In genomic region chrX:9298413-9298864, GRCm38 (mm10) we compare ENCODE assay signal across 19 mouse cellular contexts. TPM values are rescaled to one million over a fixed set of nuclear protein-coding genes. Genes with fewer than 3 reads are reported as not detected.
DNase-seq lines count a peak whose midpoint lies in the region; ATAC-seq and TF ChIP-seq lines count a peak whose summit lies in the region.
"Had no signal": no experiment of that assay in that cellular context is flagged by ENCODE, and none has a peak within 500 bp of the region (broad histone marks: within the 10 kb centered on the region; RNA-seq: fewer than 3 reads in every experiment).

No protein-coding gene starts in this region.

- no peak for DNase-seq in layer of hippocampus, adult 2 months (ENCODE audit: low spot score in 2 of 2)
- no peak for DNase-seq in layer of hippocampus, postnatal 25 days (ENCODE audit: extremely low spot score in 1 of 2, low spot score in 1 of 2)
- peak; percentile 81 for DNase-seq in c-Kit-positive CD71-positive TER-119-positive erythroid progenitor cells, embryonic 14.5 days (ENCODE audit: low spot score)
- DNase-seq in liver, embryonic 14.5 days (ENCODE audit: low read depth in 3 of 3, low spot score in 3 of 3): peak; percentile 75 to 83 (median 75)
- no peak for DNase-seq in lung, postnatal 10 days
- DNase-seq in urinary bladder, postnatal 25 days (ENCODE audit: low spot score): no peak
- DNase-seq in layer of hippocampus, postnatal 10 days (ENCODE audit: low spot score in 2 of 2): no peak
- DNase-seq: cerebellum, adult 9-10 months; kidney, postnatal 14 days; lung, postnatal 36 days had no signal

- H3K9ac ChIP-seq in liver, embryonic 14.5 days (replicated peaks): peak overlapping the region; percentile 47; the same call in 1 of the 2 replicates
- H3K9ac ChIP-seq in stomach, embryonic 15.5 days: no peak overlapping the region
- H3K9ac ChIP-seq: forebrain, embryonic 12.5 days; heart, embryonic 15.5 days; hindbrain, embryonic 15.5 days; limb, embryonic 13.5 days had no signal

- no peaks in the 10 kb centered on the region for H3K36me3 ChIP-seq in liver, embryonic 14.5 days (replicated peaks; ENCODE audit: control insufficient read depth, insufficient read depth, low read depth)
- no peaks in the 10 kb centered on the region for H3K36me3 ChIP-seq in stomach, embryonic 15.5 days
- H3K36me3 ChIP-seq: forebrain, embryonic 12.5 days; heart, embryonic 15.5 days; hindbrain, embryonic 15.5 days; limb, embryonic 13.5 days had no signal

- peak; percentile 99 for ATAC-seq in liver, embryonic 14.5 days (ENCODE audit: insufficient read depth)
- peak; percentile 88; the same call in 1 of the 2 replicates for ATAC-seq in stomach, embryonic 15.5 days (ENCODE audit: insufficient read depth, low FRiP score, low read depth)

- peak overlapping the region; percentile 68 for H3K4me2 ChIP-seq in liver, embryonic 14.5 days (ENCODE audit: low read depth)
- no peak overlapping the region for H3K4me2 ChIP-seq in stomach, embryonic 15.5 days
- H3K4me2 ChIP-seq: forebrain, embryonic 12.5 days; heart, embryonic 15.5 days; hindbrain, embryonic 15.5 days; limb, embryonic 13.5 days had no signal

- peak; percentile 43 for TF ChIP-seq CTCF in layer of hippocampus, adult 2 months (conservative IDR thresholded peaks at IDR 0.05)
- peak; percentile 60 for TF ChIP-seq CTCF in liver, embryonic 14.5 days (IDR thresholded peaks at IDR 0.05; ENCODE audit: low read depth)

- H3K27me3 ChIP-seq in liver, embryonic 14.5 days (ENCODE audit: control insufficient read depth, insufficient read depth, low read length): no peaks in the 10 kb centered on the region
- no peaks in the 10 kb centered on the region for H3K27me3 ChIP-seq in stomach, embryonic 15.5 days (replicated peaks)
- H3K27me3 ChIP-seq: forebrain, embryonic 12.5 days; heart, embryonic 15.5 days; hindbrain, embryonic 15.5 days; limb, embryonic 13.5 days had no signal

- peaks cover 9 to 16% of the 10 kb centered on the region in 2 experiments for H3K4me1 ChIP-seq in liver, embryonic 14.5 days (replicated peaks; ENCODE audit: control insufficient read depth in 2 of 2, insufficient read depth in 2 of 2, low read length in 1 of 2)
- no peaks in the 10 kb centered on the region for H3K4me1 ChIP-seq in stomach, embryonic 15.5 days
- H3K4me1 ChIP-seq: forebrain, embryonic 12.5 days; heart, embryonic 15.5 days; hindbrain, embryonic 15.5 days; limb, embryonic 13.5 days had no signal

- H3K4me3 ChIP-seq in layer of hippocampus, adult 2 months: no peak overlapping the region
- H3K4me3 ChIP-seq in liver, embryonic 14.5 days (ENCODE audit: insufficient read depth in 1 of 2, low read depth in 2 of 2, low read length in 2 of 2): peak overlapping the region; percentile 14 to 22; a peak in 3 of 4 replicates
- no peak overlapping the region for H3K4me3 ChIP-seq in stomach, embryonic 15.5 days (replicated peaks)
- H3K4me3 ChIP-seq: forebrain, embryonic 12.5 days; heart, embryonic 15.5 days; hindbrain, embryonic 15.5 days; limb, embryonic 13.5 days had no signal

- peak; percentile 92 for TF ChIP-seq EP300 in liver, embryonic 14.5 days (IDR thresholded peaks at IDR 0.05; ENCODE audit: low read depth)

- WGBS in liver, embryonic 14.5 days (ENCODE audit: insufficient replicate concordance): 22% methylated on average over 5 of the region's 5 CpGs
- WGBS in stomach, embryonic 15.5 days: 76% methylated on average over 5 of the region's 5 CpGs

- no peak overlapping the region for H3K27ac ChIP-seq in layer of hippocampus, adult 2 months
- peak overlapping the region; percentile 95 for H3K27ac ChIP-seq in liver, embryonic 14.5 days
- no peak overlapping the region for H3K27ac ChIP-seq in stomach, embryonic 15.5 days
- H3K27ac ChIP-seq: forebrain, embryonic 12.5 days; heart, embryonic 15.5 days; hindbrain, embryonic 15.5 days; limb, embryonic 13.5 days had no signal

- H3K9me3 ChIP-seq in liver, embryonic 14.5 days (ENCODE audit: control insufficient read depth, low read length): no peaks in the 10 kb centered on the region
- no peaks in the 10 kb centered on the region for H3K9me3 ChIP-seq in stomach, embryonic 15.5 days
- H3K9me3 ChIP-seq: forebrain, embryonic 12.5 days; heart, embryonic 15.5 days; hindbrain, embryonic 15.5 days; limb, embryonic 13.5 days had no signal

RNA-seq across cellular contexts. Expression of gene H2al1m, which starts 14.9 kb away (rescaled TPM):
- not detected for total RNA-seq in layer of hippocampus, adult 2 months (2021)
- 1 to 10 TPM in 1 of 2 experiments, not detected in 1; 1.0 TPM for total RNA-seq in layer of hippocampus, postnatal 25 days (2021)
- polyA plus RNA-seq in liver, embryonic 14.5 days (2012; rRNA removed): 2.2 and 3.1 TPM in 2 replicates
- 1.8 TPM in 2 replicates for polyA plus RNA-seq in liver, embryonic 14.5 days (2014; fragmentation: Nextera tagmentation; extraction: Ambion mirVana)
- 0.32 TPM in 1 of 2 replicates, not detected in the other for polyA plus RNA-seq in stomach, embryonic 15.5 days (2015; fragmentation: Nextera tagmentation; extraction: Ambion mirVana)
- total RNA-seq in layer of hippocampus, postnatal 10 days (2021): not detected
- total RNA-seq: neutrophil, adult 5-6 weeks had no signal
- polyA plus RNA-seq: embryonic facial prominence, embryonic 11.5 days; forebrain, embryonic 12.5 days had no signal

RNA-seq across cellular contexts. Expression of gene Xk, which starts 25.9 kb away (rescaled TPM):
- total RNA-seq in layer of hippocampus, adult 2 months (2021): 10 to 100 TPM; 13.7 to 17.0 TPM
- total RNA-seq in layer of hippocampus, postnatal 25 days (2021): 10 to 100 TPM; 12.0 to 15.8 TPM
- 16.9 and 18.2 TPM in 2 replicates for polyA plus RNA-seq in liver, embryonic 14.5 days (2012; rRNA removed)
- polyA plus RNA-seq in liver, embryonic 14.5 days (2014; fragmentation: Nextera tagmentation; extraction: Ambion mirVana): 21.6 and 23.5 TPM in 2 replicates
- 4.8 and 4.9 TPM in 2 replicates for polyA plus RNA-seq in stomach, embryonic 15.5 days (2015; fragmentation: Nextera tagmentation; extraction: Ambion mirVana)
- total RNA-seq in layer of hippocampus, postnatal 10 days (2021): 10 to 100 TPM in 1 of 2 experiments, 1 to 10 TPM in 1; 9.1 to 11.5 TPM

RNA-seq across cellular contexts. Expression of gene Gm14862, which starts 41.7 kb away (rescaled TPM):
- not detected for total RNA-seq in layer of hippocampus, adult 2 months (2021)
- total RNA-seq in layer of hippocampus, postnatal 25 days (2021): not detected
- 0.41 and 1.5 TPM in 2 replicates for polyA plus RNA-seq in liver, embryonic 14.5 days (2012; rRNA removed)
- 4.4 and 5.3 TPM in 2 replicates for polyA plus RNA-seq in liver, embryonic 14.5 days (2014; fragmentation: Nextera tagmentation; extraction: Ambion mirVana)
- 0.39 TPM in 1 of 2 replicates, not detected in the other for polyA plus RNA-seq in stomach, embryonic 15.5 days (2015; fragmentation: Nextera tagmentation; extraction: Ambion mirVana)
- total RNA-seq in layer of hippocampus, postnatal 10 days (2021): not detected
- total RNA-seq: gastrocnemius, adult 8-10 months; neutrophil, adult 5-6 weeks had no signal
- polyA plus RNA-seq: heart, embryonic 15.5 days; hindbrain, embryonic 15.5 days; limb, embryonic 13.5 days; testis, adult 2 months had no signal

RNA-seq across cellular contexts. Expression of gene H2al1k, which starts 52.0 kb away (rescaled TPM):
- not detected for total RNA-seq in layer of hippocampus, adult 2 months (2021)
- not detected for total RNA-seq in layer of hippocampus, postnatal 25 days (2021)
- not detected in 2 replicates for polyA plus RNA-seq in liver, embryonic 14.5 days (2012; rRNA removed)
- not detected in 2 replicates for polyA plus RNA-seq in liver, embryonic 14.5 days (2014; fragmentation: Nextera tagmentation; extraction: Ambion mirVana)
- polyA plus RNA-seq in stomach, embryonic 15.5 days (2015; fragmentation: Nextera tagmentation; extraction: Ambion mirVana): not detected in 2 replicates
- not detected for total RNA-seq in layer of hippocampus, postnatal 10 days (2021)
- total RNA-seq: gastrocnemius, adult 8-10 months; neutrophil, adult 5-6 weeks had no signal
- polyA plus RNA-seq: embryonic facial prominence, embryonic 11.5 days; heart, embryonic 15.5 days; hindbrain, embryonic 15.5 days; limb, embryonic 13.5 days had no signal

Comparison
In these comparisons a context has a peak if more than half of its experiments do, and no peak if none do; other contexts are left out.
1. DNase-seq: peak in c-Kit-positive CD71-positive TER-119-positive erythroid progenitor cells, embryonic 14.5 days (single experiment) and liver, embryonic 14.5 days (3 of 3); none in layer of hippocampus, adult 2 months (0 of 2), layer of hippocampus, postnatal 25 days (0 of 2), lung, postnatal 10 days (single experiment), urinary bladder, postnatal 25 days (single experiment) and layer of hippocampus, postnatal 10 days (0 of 2).
2. H3K4me3 ChIP-seq: peak in liver, embryonic 14.5 days (2 of 2); none in layer of hippocampus, adult 2 months (single experiment) and stomach, embryonic 15.5 days (single experiment).